In genomic region chr17:32634972-32635314, GRCm38 (mm10) we compare ENCODE assay signal across 8 mouse cellular contexts. TPM values are rescaled to one million over a fixed set of nuclear protein-coding genes. Genes with fewer than 3 reads are reported as not detected.
DNase-seq lines count a peak whose midpoint lies in the region; ATAC-seq and TF ChIP-seq lines count a peak whose summit lies in the region.

No protein-coding gene starts in this region.

- 1% methylated on average over 17 of the region's 17 CpGs for WGBS in embryonic facial prominence, embryonic 13.5 days
- WGBS in limb, embryonic 14.5 days: 3% methylated on average over 17 of the region's 17 CpGs
- WGBS in midbrain, postnatal 0 days: 1% methylated on average over 17 of the region's 17 CpGs

- no peaks in the 10 kb centered on the region for H3K9me3 ChIP-seq in embryonic facial prominence, embryonic 13.5 days
- no peaks in the 10 kb centered on the region for H3K9me3 ChIP-seq in limb, embryonic 14.5 days (ENCODE audit: control insufficient read depth, low read length)
- no peaks in the 10 kb centered on the region for H3K9me3 ChIP-seq in midbrain, postnatal 0 days (ENCODE audit: low read length)

- ATAC-seq in embryonic facial prominence, embryonic 13.5 days (ENCODE audit: insufficient number of reproducible peaks, insufficient read depth, low FRiP score, low TSS enrichment, low read depth): 0 out of 2 replicates have a peak, but pooled peaks have one; percentile 32
- peak; percentile 23; the same call in 1 of the 2 replicates for ATAC-seq in limb, embryonic 14.5 days (ENCODE audit: low FRiP score, low read depth)
- peak; percentile 94 for ATAC-seq in midbrain, postnatal 0 days (ENCODE audit: low FRiP score)

- no peaks in the 10 kb centered on the region for H3K36me3 ChIP-seq in embryonic facial prominence, embryonic 13.5 days
- no peaks in the 10 kb centered on the region for H3K36me3 ChIP-seq in limb, embryonic 14.5 days (ENCODE audit: control insufficient read depth, insufficient read depth, low read length)
- H3K36me3 ChIP-seq in midbrain, postnatal 0 days (ENCODE audit: insufficient read depth, low read length): no peaks in the 10 kb centered on the region

- peaks cover 8% of the 10 kb centered on the region for H3K4me1 ChIP-seq in embryonic facial prominence, embryonic 13.5 days
- H3K4me1 ChIP-seq in limb, embryonic 14.5 days (ENCODE audit: control insufficient read depth, insufficient read depth, low read length): no peaks in the 10 kb centered on the region
- peaks cover 2% of the 10 kb centered on the region; the same call in 1 of the 2 replicates for H3K4me1 ChIP-seq in midbrain, postnatal 0 days (ENCODE audit: insufficient read depth, low read length)

- peak; percentile 97 for TF ChIP-seq CTCF in midbrain, postnatal 0 days (IDR thresholded peaks at IDR 0.05)

- TF ChIP-seq POLR2A in limb, embryonic 14.5 days (IDR thresholded peaks at IDR 0.05; ENCODE audit: borderline replicate concordance, extremely low read depth, insufficient read depth, insufficient read length): no peak

- peak overlapping the region; percentile 41 for H3K4me3 ChIP-seq in embryonic facial prominence, embryonic 13.5 days
- peak overlapping the region; percentile 32 for H3K4me3 ChIP-seq in limb, embryonic 14.5 days (replicated peaks; ENCODE audit: low read length)
- peak overlapping the region; percentile 41 for H3K4me3 ChIP-seq in midbrain, postnatal 0 days (ENCODE audit: low read depth, low read length)

- H3K27me3 ChIP-seq in embryonic facial prominence, embryonic 13.5 days: no peaks in the 10 kb centered on the region
- no peaks in the 10 kb centered on the region for H3K27me3 ChIP-seq in limb, embryonic 14.5 days (ENCODE audit: control insufficient read depth, insufficient read depth, low read length)
- H3K27me3 ChIP-seq in midbrain, postnatal 0 days (ENCODE audit: insufficient read depth, low read length): no peaks in the 10 kb centered on the region; the same call in 1 of the 2 replicates

- H3K4me2 ChIP-seq in embryonic facial prominence, embryonic 13.5 days: peak overlapping the region; percentile 70
- peak overlapping the region; percentile 55 for H3K4me2 ChIP-seq in limb, embryonic 14.5 days (replicated peaks; ENCODE audit: low read depth, low read length, severe bottlenecking)
- peak overlapping the region; percentile 54 for H3K4me2 ChIP-seq in midbrain, postnatal 0 days (ENCODE audit: low read depth, low read length, poor library complexity, severe bottlenecking)

- DNase-seq in 3134 (ENCODE audit: extremely low read depth, insufficient read length, low spot score): peak; percentile 23
- peak; percentile 88 to 90 for DNase-seq in adrenal gland, postnatal 36 days
- peak; percentile 75 for DNase-seq in heart, adult 8-10 months (ENCODE audit: low spot score)
- peak; percentile 79 for DNase-seq in kidney, adult 9 months
- peak; percentile 62 for DNase-seq in limb, embryonic 14.5 days (ENCODE audit: low spot score)
- peak; percentile 89 for DNase-seq in midbrain, postnatal 0 days (ENCODE audit: low spot score)
- peak; percentile 40 to 59 for DNase-seq in spleen, postnatal 14 days (ENCODE audit: low spot score in 2 of 2)

- H3K27ac ChIP-seq in embryonic facial prominence, embryonic 13.5 days: no peak overlapping the region
- no peak overlapping the region for H3K27ac ChIP-seq in limb, embryonic 14.5 days (replicated peaks; ENCODE audit: low read depth, low read length)
- peak overlapping the region; percentile 38; the same call in 1 of the 2 replicates for H3K27ac ChIP-seq in midbrain, postnatal 0 days (ENCODE audit: low read depth, low read length)

- peak overlapping the region; percentile 66 for H3K9ac ChIP-seq in embryonic facial prominence, embryonic 13.5 days
- H3K9ac ChIP-seq in limb, embryonic 14.5 days (ENCODE audit: low read depth, low read length, severe bottlenecking): peak overlapping the region; percentile 43; the same call in 1 of the 2 replicates
- H3K9ac ChIP-seq in midbrain, postnatal 0 days (replicated peaks; ENCODE audit: low read length, poor library complexity, severe bottlenecking): peak overlapping the region; percentile 57; the same call in 1 of the 2 replicates

RNA-seq across cellular contexts. Expression of gene Cyp4f37, which starts 13.8 kb away (rescaled TPM):
- not detected for total RNA-seq in adrenal gland, postnatal 36 days (2021)
- not detected in 2 replicates for polyA plus RNA-seq in embryonic facial prominence, embryonic 13.5 days (2015; fragmentation: Nextera tagmentation; extraction: Ambion mirVana)
- total RNA-seq in heart, adult 8-10 months (2022): not detected
- polyA plus RNA-seq in limb, embryonic 14.5 days (2012; rRNA removed): not detected in 2 replicates
- not detected in 2 replicates for polyA plus RNA-seq in limb, embryonic 14.5 days (2014; fragmentation: Nextera tagmentation; extraction: Ambion mirVana)
- not detected in 2 replicates for total RNA-seq in midbrain, postnatal 0 days (2014; rRNA removed)
- not detected in 2 replicates for polyA plus RNA-seq in midbrain, postnatal 0 days (2015; fragmentation: Nextera tagmentation; extraction: Ambion mirVana)

RNA-seq across cellular contexts. Expression of gene Cyp4f40, which starts 23.8 kb away (rescaled TPM):
- total RNA-seq in adrenal gland, postnatal 36 days (2021): not detected
- not detected in 2 replicates for polyA plus RNA-seq in embryonic facial prominence, embryonic 13.5 days (2015; fragmentation: Nextera tagmentation; extraction: Ambion mirVana)
- not detected for total RNA-seq in heart, adult 8-10 months (2022)
- polyA plus RNA-seq in limb, embryonic 14.5 days (2012; rRNA removed): not detected in 2 replicates
- not detected in 2 replicates for polyA plus RNA-seq in limb, embryonic 14.5 days (2014; fragmentation: Nextera tagmentation; extraction: Ambion mirVana)
- total RNA-seq in midbrain, postnatal 0 days (2014; rRNA removed): not detected in 2 replicates
- 0.07 and 0.11 TPM in 2 replicates for polyA plus RNA-seq in midbrain, postnatal 0 days (2015; fragmentation: Nextera tagmentation; extraction: Ambion mirVana)

RNA-seq across cellular contexts. Expression of gene Cyp4f15, which starts 50.5 kb away (rescaled TPM):
- total RNA-seq in adrenal gland, postnatal 36 days (2021): 1 to 10 TPM; 1.3 to 4.0 TPM
- 0.45 and 1.1 TPM in 2 replicates for polyA plus RNA-seq in embryonic facial prominence, embryonic 13.5 days (2015; fragmentation: Nextera tagmentation; extraction: Ambion mirVana)
- total RNA-seq in heart, adult 8-10 months (2022): under 1 TPM in 1 of 4 experiments, not detected in 3; 0.16 TPM
- 0.10 and 0.29 TPM in 2 replicates for polyA plus RNA-seq in limb, embryonic 14.5 days (2012; rRNA removed)
- polyA plus RNA-seq in limb, embryonic 14.5 days (2014; fragmentation: Nextera tagmentation; extraction: Ambion mirVana): 0.40 TPM in 1 of 2 replicates, not detected in the other
- total RNA-seq in midbrain, postnatal 0 days (2014; rRNA removed): 2.3 and 22.3 TPM in 2 replicates
- polyA plus RNA-seq in midbrain, postnatal 0 days (2015; fragmentation: Nextera tagmentation; extraction: Ambion mirVana): 1.9 and 2.0 TPM in 2 replicates

Comparison
In these comparisons a context has a peak if more than half of its experiments do, and no peak if none do; other contexts are left out.
1. DNase-seq: peak in every context shown above with its lines; median percentile 89 in adrenal gland, postnatal 36 days; 89 in midbrain, postnatal 0 days; 79 in kidney, adult 9 months; 75 in heart, adult 8-10 months; 62 in limb, embryonic 14.5 days; 50 in spleen, postnatal 14 days; 23 in 3134.
2. ATAC-seq: peak in every context shown above with its lines; median percentile 94 in midbrain, postnatal 0 days; 32 in embryonic facial prominence, embryonic 13.5 days; 23 in limb, embryonic 14.5 days.